Mouse (Mus musculus): ENCODE measurements at regions not wholly inside any gene's neighbourhood (a gene's known extent, or its start where the extent isn't known, plus 50 kb on each side); places are given as distances from the start of the nearest gene placed in this dataset.

DNA sequence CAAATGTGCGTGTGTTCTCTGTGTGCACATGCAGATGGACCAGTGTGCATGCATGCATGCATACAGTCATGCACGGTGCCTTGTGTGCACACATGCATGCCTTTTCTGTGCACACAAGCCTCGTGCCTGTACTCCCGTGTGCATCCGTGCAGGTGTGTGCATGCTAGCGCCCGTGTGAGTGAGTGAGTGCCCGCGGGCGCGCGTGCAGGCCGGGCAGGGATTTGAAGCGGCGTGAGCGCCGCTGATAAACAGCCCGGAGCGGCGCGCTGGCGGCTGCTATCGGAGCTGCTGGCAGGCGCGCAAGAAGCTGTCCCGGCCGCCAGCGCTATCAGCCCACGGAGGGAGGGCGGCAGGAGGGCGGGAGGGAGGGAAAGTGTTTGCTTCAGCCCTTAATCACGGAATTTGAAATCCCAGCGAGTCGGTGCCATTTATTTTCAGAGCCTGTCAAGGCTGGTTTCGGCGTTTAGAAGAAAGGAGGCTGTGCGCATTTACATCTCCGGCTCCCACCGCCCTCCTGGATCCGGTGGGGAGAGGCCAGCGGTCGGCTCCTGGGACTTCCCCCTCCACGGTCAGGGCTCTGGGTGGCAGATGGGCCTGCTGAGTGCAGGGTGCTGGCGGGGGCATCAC, 82.1 kb downstream of the Cstad start:
- DNase-seq (ENCODE audit: low read depth, low spot score), result peak; percentile 73

DNA sequence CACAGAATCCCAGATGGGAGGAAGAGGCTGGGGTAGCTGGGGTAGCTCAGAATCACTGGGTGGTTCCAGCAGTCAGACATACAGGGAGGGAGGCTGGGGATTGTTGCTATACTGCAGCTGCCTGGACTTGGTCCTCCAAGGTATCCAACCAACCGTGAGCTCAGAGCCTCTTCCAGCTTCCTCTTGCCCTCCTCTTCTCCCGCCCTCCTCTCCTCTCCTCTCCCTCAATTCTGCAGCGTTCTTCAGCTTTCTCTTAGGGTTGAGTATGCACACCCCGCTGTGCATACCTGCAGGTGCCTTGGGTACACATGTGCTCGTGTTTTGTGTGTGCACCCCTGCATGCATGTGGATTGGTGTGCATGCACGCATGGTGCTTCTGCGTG, 81.6 kb downstream of the Cstad start:
- no peak for DNase-seq (ENCODE audit: low read depth, low spot score)

DNA sequence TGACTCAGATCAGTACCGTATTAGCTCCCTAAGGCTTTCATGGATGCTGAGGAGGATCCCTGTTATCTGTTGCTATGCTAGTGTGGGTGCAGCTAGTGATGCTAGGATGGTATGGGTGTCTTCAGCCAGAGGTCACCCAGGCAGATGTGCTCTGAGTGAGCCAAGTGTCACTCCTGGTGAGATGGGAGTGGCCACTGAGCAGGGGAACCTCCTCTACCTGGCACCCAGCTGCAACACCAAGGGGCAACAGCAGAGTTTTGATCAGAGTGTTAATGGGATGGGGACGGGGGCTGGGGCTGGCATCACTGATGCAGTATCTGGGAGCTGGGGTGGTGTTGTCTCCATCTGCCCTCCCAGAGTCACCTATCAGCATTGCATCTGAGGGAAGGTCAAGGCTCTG, 81.0 kb downstream of the Cstad start:
- no peak for DNase-seq (ENCODE audit: low read depth, low spot score)

DNA sequence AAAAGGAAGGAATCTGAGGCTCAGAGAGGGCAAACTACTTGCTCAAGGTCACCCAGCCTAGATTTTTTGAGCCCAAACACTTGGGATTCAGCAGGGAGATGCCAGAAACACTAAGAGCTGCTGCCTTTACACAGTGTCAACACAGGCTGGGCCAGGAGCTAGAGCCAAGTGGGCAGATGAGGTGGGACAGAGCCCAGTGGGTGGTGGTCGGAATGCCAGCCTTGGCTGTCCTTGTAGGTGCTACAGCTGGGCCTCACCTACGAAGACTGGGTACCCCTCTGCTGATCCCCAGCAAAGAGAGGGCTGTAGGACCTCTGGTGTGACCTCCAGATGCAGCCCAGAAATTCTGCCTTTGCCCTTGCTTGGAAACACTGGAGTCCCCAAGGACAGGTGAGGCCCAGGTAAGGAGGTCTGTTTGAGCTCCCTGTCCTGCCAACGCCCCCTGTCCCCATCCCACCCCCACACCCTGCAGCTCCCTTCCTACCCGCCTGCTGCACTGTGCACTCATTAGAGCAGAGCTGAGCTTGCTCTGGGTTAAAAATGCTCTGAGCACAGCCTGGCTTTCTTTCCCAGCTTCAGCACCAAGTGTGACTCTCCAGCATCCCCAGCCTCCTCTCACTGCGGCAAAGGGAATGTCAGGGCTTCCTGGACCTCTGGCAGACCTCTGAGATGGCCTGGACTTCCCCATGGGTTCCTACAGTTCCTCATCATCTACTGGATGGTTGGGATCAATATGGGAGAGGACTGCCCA, 76.2 kb downstream of the Cstad start:
- DNase-seq (ENCODE audit: low read depth, low spot score), result no peak

DNA sequence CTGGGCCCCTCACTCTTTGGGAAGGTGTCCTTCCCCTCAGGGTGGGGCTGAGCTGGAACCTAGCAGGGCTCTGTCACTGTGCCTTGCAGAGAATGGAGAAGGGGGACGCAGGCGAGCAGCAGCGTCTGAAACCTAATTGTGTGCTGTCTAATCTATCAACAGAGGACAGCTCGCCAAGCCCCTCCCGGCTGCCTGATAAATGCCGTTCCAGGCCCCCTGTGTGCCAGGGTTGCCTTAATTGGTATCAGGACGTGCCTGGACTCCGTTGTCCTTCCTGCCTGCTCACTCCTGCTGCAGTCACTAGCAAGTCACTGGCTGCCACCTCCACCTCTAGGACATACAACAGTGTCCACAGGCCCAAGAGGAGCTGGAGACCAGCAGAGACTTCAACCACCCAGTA, 72.6 kb downstream of the Cstad start:
- DNase-seq (ENCODE audit: low read depth, low spot score), result no peak

DNA sequence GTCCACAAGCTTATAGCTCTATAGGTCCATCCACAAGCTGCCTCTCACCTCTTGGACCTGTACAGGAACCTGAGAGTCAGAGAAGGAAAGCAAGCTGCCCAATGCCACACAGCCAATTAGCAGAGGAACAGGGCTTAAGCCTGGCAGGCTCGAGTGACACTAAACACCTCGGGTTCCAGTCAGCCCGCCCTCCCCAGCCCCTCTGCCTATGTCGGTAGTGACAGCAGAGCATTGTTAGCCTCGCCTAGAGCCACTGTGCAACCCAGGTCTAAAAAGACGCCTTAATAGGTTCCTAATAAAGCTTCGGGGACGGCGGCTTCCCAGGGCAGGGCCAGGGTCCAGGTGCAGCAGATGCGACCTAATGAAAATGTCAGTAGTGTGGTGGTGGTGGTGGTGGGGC, 66.3 kb downstream of the Cstad start:
- no peak for DNase-seq (ENCODE audit: low read depth, low spot score)

DNA sequence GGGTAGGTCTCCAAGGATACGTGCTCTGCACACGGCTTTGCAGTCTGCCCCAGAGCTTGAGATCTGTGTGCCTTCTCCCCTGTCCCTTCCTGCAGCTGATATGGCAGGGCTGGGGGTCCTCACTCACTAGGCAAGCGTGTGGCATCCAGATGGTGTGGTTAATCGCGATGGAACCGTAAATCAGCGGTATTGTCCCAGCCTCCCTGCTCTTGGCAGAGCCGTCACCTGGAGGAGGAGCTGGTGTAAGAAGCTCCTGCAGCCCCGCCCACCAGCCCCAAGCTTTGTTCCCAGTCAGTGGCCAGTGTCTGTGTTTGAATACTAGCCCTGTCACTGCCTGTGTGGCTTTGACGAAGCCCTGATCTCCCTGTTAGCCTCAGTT, 65.8 kb downstream of the Cstad start:
- DNase-seq (ENCODE audit: low read depth, low spot score), result peak; percentile 90

DNA sequence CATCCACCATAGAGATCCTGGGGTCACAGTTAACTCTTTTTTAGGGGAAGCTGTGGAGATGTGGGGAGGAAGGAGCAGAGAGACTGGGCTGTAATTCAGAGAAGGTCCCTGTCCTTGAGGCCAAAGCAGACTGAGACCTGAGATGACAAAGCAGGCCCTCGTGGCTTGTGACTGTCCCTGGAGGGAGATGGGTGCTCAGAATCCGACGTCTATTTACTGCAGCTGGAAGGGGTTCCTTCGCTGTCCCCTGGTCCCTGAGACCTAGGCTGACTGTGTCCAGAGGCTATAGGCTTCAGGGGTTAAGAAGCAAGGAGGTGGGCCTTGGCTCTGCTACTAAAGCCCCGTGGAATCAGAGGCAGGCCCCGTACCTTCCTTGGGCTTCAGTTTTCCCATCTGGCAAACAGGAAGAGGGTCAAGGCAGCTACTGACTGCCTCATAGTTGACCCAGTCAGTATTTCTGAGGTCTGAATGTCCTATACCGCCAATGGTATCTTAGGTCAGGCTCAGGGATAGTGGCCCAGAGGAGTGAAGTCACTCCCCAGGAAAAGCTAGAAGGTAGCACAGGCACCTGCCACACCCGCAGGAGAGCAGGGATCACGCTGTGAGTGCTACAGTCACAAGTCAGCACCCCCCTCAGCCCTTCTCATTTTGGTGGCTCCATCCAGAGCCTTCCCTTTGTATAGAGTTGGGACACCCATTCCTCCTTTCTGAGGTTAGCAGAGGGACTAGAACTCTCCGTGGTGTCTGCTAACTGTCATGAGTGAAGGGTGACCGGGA, 65.2 kb downstream of the Cstad start:
- DNase-seq (ENCODE audit: low read depth, low spot score), result no peak

DNA sequence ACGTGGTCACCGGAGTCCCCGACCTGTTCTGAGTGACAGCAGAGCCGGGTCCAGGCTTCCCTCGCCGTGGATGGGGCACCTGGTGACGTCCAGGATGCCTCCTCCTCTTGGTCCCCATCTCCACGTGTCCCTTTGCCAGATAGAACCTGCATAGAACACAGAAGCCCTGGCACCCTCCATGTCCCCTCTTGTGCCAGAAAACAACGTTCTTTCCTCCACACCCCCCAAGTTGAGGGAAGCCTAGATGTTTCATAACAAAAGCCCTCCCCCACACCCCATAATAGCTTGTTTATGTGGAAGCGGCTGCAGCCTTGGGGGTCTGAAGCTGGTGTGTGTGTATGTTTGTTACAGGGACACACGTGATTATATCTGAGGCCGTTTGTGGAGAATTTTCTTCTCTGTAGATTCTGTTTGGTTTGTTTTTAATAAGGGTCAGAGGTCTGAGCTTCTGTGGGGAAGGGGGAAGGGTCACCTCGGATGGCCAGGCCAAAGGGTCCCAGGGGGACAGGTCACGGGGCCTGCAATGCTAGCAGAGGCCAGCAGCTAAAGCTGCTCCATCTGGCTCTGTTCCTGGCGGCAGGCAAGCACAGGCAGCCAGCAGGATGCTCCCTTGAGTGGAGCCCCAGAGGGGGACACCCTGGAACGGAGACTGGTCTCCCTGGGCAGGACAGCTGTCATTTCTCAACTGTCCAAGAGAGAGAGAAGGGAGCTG, 64.2 kb downstream of the Cstad start:
- peak; percentile 81 for DNase-seq (ENCODE audit: low read depth, low spot score)

Measured in mesoderm, embryonic 11.5 days (tissue).